Mouse (Mus musculus) megakaryocyte, embryonic 14.5 days (primary cell): ENCODE results near the gene Atf6b. TPM values are rescaled to one million over a fixed set of nuclear protein-coding genes. Genes with fewer than 3 reads are reported as not detected.

Source experiments
- H3K27me3 ChIP-seq: replicated peaks from 2 replicates; pipeline ENCODE3; 2012; ENCODE audit warnings: inconsistent platforms
- H3K36me3 ChIP-seq: replicated peaks from 2 replicates; pipeline ENCODE3; 2012; ENCODE audit warnings: low read length, inconsistent platforms, mixed read lengths
- H3K4me1 ChIP-seq: 2 replicates; pipeline ENCODE4 v1.6.1; 2012; ENCODE audit warnings: inconsistent platforms
- H3K4me3 ChIP-seq: replicated peaks from 2 replicates; pipeline ENCODE3; 2012; ENCODE audit warnings: moderate library complexity, mild to moderate bottlenecking, inconsistent platforms
- H3K9me3 ChIP-seq: 2 replicates; pipeline ENCODE4 v1.6.1; 2012; ENCODE audit warnings: inconsistent platforms
- FLI1 ChIP-seq: IDR thresholded peaks from 2 replicates; pipeline ENCODE4 v1.6.1; 2012; ENCODE audit warnings: low read length, inconsistent platforms, mixed read lengths
- GATA1 ChIP-seq: IDR thresholded peaks from 3 replicates; pipeline ENCODE4 v1.6.1; 2012; ENCODE audit warnings: mixed read lengths, low read length, inconsistent platforms, borderline replicate concordance
- polyA plus RNA-seq: library from polyadenylated mRNA; stranded (reverse); fragments of >175 nt; gene quantifications from 2 replicates; pipeline ENCODE4 v1.2.3, GENCODE M21; 2012; ENCODE audit warnings: low replicate concordance; ENCODE audit not compliant: insufficient read depth

Atf6b gene
- polyA plus RNA-seq, 1 experiment = 192 TPM

DNA sequence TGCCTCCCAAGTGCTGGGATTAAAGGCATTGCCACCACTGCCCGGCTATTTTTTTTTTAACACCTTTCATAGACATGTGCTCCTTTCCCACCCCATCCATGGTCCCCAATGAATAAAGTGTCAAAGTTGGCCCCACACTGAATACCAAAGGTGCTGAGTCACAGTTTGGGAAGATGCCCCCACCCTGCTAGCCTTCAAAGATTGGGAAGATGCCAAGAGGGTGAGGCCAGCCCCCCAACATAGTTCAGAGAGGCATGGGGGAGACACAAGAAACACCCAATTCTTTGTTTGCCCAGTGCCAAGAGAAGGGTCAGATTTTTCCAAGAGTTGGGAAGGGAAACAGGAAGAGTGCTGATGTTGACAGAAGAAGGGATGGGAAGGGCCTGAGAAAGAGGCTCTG is 15.5 kb downstream of the Atf6b start:
- H3K4me1 ChIP-seq = peaks cover 35% of the 10 kb centered on the region
- peaks cover 71% of the 10 kb centered on the region for H3K27me3 ChIP-seq
- TF ChIP-seq FLI1 (no peak), GATA1 (no peak)
- 0 out of 2 replicates have a peak, but pooled peaks cover under 1% of the 10 kb centered on the region for H3K9me3 ChIP-seq
- no peak overlapping the region for H3K4me3 ChIP-seq
- H3K36me3 ChIP-seq = no peaks in the 10 kb centered on the region

DNA sequence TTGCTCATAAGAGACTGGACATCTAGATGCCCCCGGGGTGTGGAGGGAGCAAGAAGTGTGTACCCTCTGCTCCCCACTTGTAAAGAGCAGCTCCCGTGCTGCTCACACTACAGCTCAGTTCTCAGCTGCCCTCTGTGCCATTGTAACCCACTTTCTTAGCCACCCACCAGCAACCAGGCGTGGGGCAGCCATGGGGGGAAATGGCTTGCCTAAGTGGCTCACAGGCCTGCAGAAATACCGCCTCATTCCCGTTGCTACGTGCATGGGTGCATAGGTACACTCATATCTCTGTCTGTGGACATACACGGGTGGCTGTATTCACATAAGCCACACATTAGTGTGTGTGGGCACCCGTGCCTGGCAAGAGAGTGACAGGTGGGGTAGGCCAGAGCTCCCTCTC is 16.0 kb downstream of the Atf6b start:
- Histone ChIP-seq H3K9me3 (peaks cover 5% of the 10 kb centered on the region), H3K4me1 (peaks cover 32% of the 10 kb centered on the region), H3K27me3 (peaks cover 76% of the 10 kb centered on the region), H3K36me3 (no peaks in the 10 kb centered on the region), H3K4me3 (no peak overlapping the region)
- no peak for TF ChIP-seq GATA1
- no peak for TF ChIP-seq FLI1

DNA sequence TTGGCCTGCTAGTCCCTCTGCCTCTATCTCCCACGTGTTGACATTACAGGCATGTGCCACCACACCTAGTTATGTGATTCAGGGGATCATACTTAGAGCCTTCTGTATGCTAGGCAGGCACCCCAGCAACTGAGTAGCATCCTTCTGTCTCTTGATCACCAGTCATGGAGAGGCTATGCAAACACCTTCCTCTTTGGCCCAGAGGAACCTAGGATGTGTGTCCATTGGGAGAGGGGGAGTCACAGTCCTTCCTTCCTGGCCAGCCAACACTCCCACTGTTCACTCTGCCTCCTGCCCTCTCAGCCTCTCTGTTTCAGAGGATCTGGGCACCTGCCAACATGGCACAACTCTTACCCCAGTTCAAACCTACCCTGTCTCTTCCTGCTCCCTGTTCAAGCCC is 16.6 kb downstream of the Atf6b start:
- no peak overlapping the region for H3K4me3 ChIP-seq
- no peaks in the 10 kb centered on the region for H3K36me3 ChIP-seq
- H3K9me3 ChIP-seq = peaks cover 7% of the 10 kb centered on the region
- TF ChIP-seq GATA1 = no peak
- TF ChIP-seq FLI1 = no peak
- peaks cover 28% of the 10 kb centered on the region for H3K4me1 ChIP-seq
- H3K27me3 ChIP-seq = peaks cover 76% of the 10 kb centered on the region

DNA sequence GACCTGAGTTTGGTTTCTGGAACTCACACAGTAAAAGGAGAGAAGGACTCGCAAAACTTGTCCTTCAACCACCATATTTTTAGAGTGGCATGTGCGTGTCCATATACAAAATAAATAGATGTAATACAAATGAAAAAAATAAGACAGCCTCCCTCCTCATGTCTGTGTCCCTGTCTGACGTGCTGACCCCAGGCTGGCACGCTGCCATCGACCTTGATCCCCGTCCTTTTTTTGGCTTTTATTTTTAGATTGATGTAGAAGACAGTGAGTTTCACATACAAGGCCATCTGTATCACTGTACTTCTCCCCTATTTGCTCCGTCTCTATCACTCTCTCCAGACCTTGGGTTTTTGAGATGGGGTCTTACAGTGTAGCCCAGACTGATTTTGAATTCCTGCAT is 17.5 kb downstream of the Atf6b start:
- TF ChIP-seq FLI1 (no peak), GATA1 (no peak)
- H3K4me3 ChIP-seq = no peak overlapping the region
- peaks cover 20% of the 10 kb centered on the region for H3K4me1 ChIP-seq
- peaks cover 7% of the 10 kb centered on the region for H3K9me3 ChIP-seq
- H3K36me3 ChIP-seq = no peaks in the 10 kb centered on the region
- peaks cover 72% of the 10 kb centered on the region for H3K27me3 ChIP-seq

DNA sequence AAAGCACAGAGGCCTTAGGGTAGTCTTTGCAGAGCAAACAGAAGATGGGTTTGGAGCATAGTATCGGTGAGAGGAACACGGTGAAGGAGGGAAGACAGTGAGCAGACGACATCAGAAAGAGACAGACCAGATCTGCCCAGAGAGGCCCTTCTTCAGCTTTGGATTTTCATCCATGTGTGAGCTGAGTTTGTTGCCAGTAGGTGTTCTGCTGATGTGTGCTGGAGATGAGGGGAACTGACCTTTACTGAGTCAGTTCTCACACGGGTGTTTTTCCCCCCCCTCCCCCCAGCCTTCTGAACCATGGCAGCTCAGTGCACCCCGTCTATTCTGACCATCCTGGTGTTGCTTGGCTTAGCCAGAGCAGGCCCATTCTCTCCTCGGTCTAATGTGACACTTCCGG is 23.3 kb downstream of the Atf6b start, which contains the start of gene Tnxb:
Gene Tnxb (plus strand): TSS at position 301 of the 400 bp plus-strand sequence.
- H3K4me1 ChIP-seq = peaks cover 15% of the 10 kb centered on the region; the same call in 1 of the 2 replicates
- H3K4me3 ChIP-seq = peak within 1 kb of the TSS; percentile 56
- H3K9me3 ChIP-seq = peaks cover 22% of the 10 kb centered on the region
- no peaks in the 10 kb centered on the region for H3K36me3 ChIP-seq
- peaks cover 78% of the 10 kb centered on the region for H3K27me3 ChIP-seq
- TF ChIP-seq FLI1 = no peak
- TF ChIP-seq GATA1 = no peak

DNA sequence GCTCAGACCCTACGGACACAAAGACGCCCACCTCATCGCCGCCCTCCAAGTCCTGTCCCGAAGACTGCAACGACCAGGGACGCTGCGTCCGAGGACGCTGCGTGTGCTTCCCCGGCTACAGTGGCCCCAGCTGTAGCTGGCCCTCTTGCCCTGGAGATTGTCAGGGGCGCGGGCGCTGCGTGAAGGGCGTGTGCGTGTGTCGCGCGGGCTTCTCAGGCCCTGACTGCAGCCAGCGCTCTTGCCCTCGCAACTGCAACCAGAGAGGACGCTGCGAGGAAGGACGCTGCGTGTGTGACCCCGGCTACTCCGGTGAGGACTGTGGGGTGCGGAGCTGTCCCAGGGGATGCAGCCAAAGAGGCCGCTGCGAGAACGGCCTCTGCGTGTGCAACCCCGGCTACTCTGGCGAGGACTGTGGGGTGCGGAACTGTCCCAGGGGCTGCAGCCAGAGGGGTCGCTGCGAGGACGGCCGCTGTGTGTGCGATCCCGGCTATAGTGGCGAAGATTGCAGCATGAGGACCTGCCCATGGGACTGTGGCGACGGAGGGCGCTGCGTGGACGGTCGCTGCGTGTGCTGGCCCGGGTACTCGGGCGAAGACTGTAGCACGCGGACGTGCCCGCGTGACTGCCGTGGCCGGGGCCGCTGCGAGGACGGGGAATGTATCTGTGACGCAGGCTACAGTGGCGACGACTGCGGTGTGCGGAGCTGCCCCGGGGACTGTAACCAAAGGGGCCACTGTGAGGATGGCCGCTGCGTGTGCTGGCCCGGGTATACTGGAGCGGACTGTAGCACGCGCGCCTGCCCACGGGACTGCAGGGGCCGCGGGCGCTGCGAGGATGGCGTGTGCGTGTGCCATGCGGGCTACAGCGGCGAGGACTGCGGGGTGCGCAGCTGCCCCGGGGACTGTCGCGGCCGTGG is 24.5 kb downstream of the Atf6b start:
- peaks cover 22% of the 10 kb centered on the region for H3K9me3 ChIP-seq
- peaks cover 19% of the 10 kb centered on the region; the same call in 1 of the 2 replicates for H3K4me1 ChIP-seq
- TF ChIP-seq GATA1 = no peak
- no peak for TF ChIP-seq FLI1
- H3K27me3 ChIP-seq = peaks cover 80% of the 10 kb centered on the region
- H3K36me3 ChIP-seq = no peaks in the 10 kb centered on the region
- H3K4me3 ChIP-seq = peak overlapping the region; percentile 56

DNA sequence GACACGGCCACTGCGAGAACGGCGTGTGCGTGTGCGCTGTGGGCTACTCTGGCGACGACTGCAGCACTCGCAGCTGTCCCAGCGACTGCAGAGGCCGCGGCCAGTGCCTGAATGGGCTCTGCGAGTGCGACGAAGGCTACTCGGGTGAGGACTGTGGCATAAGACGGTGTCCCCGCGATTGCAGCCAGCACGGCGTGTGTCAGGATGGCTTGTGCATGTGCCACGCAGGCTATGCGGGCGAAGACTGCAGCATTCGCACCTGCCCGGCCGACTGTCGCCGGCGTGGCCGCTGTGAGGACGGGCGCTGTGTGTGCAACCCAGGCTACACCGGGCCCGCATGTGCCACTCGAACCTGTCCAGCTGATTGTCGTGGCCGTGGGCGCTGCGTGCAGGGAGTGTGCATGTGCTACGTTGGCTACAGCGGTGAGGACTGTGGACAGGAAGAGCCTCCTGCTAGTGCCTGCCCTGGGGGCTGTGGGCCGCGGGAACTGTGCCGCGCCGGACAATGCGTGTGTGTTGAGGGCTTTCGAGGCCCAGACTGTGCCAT is 25.4 kb downstream of the Atf6b start:
- H3K9me3 ChIP-seq = peaks cover 22% of the 10 kb centered on the region
- peaks cover 86% of the 10 kb centered on the region for H3K27me3 ChIP-seq
- no peaks in the 10 kb centered on the region for H3K36me3 ChIP-seq
- no peak for TF ChIP-seq GATA1
- no peak for TF ChIP-seq FLI1
- peaks cover 19% of the 10 kb centered on the region; the same call in 1 of the 2 replicates for H3K4me1 ChIP-seq
- peak overlapping the region; percentile 50 for H3K4me3 ChIP-seq

DNA sequence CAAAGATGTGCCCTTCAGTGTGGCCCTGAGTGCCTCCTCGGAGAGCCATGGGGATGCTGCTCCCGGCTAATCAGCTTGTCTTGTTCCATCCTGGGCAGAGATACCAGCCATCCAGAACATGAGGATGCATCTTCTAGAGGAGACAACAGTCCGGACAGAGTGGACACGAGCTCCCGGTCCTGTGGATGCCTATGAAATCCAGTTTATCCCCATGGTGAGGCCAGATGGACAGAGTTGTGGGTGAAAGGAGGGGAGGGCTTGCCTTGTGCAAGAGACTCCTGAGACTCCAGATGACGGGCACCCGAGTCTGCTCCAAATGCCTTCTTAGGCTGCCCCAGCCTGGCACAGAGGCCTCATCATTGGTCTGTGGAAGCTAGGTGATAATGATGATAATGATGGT is 26.2 kb downstream of the Atf6b start:
- Histone ChIP-seq H3K27me3 (peaks cover 83% of the 10 kb centered on the region), H3K4me3 (no peak overlapping the region), H3K4me1 (peaks cover 19% of the 10 kb centered on the region; the same call in 1 of the 2 replicates), H3K36me3 (no peaks in the 10 kb centered on the region), H3K9me3 (peaks cover 15% of the 10 kb centered on the region)
- TF ChIP-seq FLI1 = no peak
- TF ChIP-seq GATA1 = no peak

DNA sequence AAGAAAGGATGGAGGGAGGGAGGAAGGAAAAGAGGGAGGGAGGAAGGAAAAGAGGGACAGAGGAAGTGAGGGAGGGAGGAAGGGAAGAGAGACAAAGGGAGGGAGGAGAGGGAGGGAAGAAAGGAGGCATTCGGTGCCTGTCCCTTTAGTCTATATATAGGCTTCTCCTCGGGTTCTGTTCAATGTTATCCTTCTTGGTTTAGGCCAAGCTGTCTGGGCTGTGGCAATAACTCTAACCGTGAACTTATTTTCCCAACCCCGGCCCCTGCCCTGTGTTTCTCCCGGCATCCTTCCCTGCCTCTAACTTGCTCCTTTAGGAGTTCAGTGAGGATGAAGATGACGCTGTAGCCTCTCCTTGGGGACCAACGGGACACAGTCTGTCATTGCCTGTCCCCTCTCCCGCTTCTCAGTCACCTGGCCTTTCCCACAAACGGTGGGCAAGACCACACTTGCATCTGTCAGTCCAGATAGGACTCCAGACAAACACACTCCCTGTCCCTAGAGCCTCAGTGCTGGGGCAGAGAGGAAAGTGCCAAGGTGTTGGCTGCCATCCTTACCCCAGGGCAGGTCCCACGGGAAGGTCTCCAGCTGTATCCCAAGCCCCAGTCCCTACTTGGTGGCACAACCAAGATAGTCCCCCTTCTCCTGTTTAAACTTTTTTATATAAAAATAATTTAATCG is 27.7 kb downstream of the Atf6b start:
- H3K27me3 ChIP-seq = peaks cover 92% of the 10 kb centered on the region
- peaks cover 19% of the 10 kb centered on the region; the same call in 1 of the 2 replicates for H3K4me1 ChIP-seq
- peaks cover 15% of the 10 kb centered on the region for H3K9me3 ChIP-seq
- no peak overlapping the region for H3K4me3 ChIP-seq
- H3K36me3 ChIP-seq = no peaks in the 10 kb centered on the region
- no peak for TF ChIP-seq FLI1
- TF ChIP-seq GATA1 = no peak
